Mouse (Mus musculus) retina, embryonic 14.5 days (tissue): ENCODE data around the gene Mfsd12.

Experiments
- DNase-seq: peaks from one replicate; pipeline ENCODE4 v3.0.0-alpha.2; 2015; ENCODE audit warnings: low spot score

Gene Mfsd12

DNA sequence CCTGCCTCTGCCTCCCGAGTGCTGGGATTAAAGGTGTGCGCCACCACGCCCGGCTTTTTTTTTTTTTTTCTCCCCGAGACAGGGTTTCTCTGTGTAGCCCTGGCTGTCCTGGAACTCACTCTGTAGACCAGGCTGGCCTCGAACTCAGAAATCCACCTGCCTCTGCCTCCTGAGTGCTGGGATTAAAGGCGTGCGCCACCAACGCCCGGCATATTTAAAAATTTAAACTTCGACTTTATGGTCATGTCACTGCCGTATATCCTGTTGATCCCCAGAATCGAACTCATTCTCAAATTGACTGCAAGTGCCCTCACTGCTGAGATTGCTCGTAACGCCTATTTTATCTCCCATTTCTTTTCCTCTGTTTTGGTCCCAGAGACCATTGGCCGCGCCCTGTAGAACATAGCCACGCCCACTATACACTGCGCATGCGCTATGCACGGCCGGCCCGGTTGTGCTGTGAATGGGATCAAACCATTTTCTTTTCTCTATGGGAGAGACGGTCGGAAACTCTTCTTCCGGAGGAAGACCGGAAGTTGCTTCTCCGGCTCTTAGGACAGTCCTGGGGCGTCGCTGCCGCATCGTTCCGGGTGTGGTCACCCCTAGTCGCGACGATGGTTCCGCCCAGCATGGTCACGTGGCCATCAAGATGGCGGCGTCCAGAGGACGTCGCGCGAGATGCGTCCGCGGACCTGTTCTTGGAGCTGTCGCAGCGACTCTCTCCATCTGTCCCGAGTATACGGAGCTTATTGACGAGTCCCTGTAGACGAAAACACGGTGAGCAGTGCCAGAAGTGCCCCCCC lies 26.7 kb downstream of the Mfsd12 start, which contains the start of the genes Dohh and Gm48551:
Dohh (plus strand) TSS at position 627 of the 803 bp plus-strand sequence.
Gm48551 (plus strand) TSS at position 665 of the 803 bp plus-strand sequence.
- peak; percentile 98 for DNase-seq

DNA sequence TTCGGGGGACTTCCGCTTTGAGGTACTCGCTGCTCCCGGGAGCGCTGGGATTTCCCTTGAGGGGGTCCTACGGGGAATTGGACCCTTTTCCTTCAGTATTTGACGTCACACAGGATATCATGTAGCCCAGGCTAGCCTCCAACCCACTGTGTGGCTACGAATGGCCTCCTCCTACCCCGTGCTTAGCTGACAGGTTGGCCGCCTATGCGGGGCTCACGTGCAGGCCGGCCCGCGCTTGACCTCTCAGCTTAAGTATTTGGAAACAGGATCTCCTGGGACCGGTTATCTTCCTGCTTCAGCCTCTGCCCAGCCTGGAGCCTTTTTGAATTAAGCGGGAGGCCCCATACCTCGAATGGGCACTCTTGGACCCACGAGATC lies 27.3 kb downstream of the Mfsd12 start:
- DNase-seq = no peak

DNA sequence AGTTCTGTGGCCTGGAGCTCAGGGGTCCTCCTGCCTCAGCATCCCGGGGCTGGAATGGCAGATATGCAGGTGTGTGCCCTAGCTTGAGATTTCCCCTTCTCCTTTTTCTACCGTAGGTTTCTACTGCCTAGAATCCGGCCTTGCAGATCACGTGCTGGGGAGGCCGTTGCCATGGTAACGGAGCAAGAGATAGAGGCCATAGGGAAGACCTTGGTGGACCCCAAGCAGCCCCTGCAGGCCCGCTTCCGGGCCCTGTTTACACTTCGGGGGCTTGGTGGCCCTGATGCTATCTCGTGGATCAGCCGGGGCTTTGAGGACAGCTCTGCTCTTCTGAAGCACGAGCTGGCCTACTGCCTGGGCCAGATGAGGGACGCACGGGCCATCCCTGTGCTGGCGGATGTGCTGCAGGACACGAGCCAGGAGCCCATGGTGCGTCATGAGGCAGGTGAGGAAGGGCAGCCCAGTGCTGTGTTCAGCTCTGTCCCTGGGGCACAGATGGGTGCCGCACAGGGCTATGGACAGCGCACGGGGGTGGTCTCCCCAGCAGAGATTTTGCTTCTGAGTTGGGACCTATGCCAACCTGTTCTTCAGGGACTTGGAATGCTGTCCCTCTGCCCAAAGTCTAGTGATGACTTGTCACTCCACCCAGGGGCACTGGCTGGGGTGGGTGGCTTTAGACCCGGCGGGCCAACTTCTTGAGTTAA lies 28.5 kb downstream of the Mfsd12 start:
- DNase-seq = no peak

DNA sequence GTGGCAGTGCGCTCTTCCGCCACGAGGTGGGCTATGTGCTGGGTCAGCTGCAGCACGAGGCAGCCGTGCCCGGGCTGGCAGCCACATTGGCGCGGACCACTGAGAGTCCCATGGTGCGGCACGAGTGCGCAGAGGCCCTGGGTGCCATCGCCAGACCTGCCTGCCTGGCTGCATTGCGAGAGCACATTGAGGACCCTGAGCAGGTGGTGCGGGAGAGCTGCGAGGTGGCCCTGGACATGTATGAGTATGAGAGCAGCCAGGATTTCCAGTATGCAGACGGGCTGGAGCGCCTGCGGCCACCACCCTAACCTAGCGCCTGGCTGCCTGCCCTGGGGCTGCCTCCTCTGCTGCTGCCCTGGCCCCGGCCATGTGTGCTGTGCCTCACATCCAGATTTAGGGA lies 30.4 kb downstream of the Mfsd12 start:
- no peak for DNase-seq

DNA sequence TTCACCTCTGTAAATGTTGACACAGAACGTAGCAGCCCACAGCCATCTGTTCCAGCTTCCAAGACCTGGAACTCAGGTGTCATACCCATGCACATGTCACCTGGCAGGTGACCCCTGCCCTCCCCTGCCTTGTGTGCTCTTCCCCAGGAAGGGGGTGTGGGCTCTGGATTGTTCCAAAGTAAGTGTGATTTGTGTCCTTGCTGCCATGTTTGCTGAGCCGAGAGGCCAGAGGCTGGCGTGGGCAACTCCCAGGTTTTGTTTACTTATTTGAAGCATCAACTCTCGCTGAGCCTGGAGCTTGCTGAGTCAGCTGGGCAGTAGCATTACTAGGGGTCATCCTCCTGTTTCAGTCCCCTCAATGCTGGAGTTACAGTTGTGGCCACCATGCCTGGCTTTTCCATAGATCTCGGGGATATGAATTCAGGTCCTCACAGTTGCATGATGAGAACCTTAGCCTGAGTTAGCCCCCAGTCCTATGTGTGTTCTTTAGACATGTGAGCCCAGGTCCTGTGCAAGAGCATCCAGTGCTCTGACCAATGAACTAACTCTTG lies 31.3 kb downstream of the Mfsd12 start, which contains the start of gene Gm48552:
Gm48552 (plus strand) TSS at position 501 of the 551 bp plus-strand sequence.
- DNase-seq = no peak

DNA sequence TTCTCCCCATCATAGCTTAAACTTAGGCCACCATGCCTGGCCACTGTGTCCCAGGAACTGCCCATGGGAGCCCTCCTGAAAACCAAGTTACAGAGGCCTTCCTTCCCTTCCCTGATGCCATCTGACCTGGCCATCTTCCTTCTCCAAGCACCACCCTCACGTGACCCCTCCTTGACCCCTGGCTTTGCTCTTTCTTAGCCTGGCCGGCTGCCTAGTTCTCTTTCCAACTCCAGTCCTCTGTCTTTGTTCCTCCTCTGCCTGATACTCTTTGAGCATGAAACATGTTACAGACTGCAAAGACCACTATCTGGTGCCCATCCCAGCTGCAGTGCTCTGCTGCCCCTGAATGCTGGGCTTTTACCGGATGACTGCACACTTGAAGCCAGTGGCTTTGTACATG lies 32.1 kb downstream of the Mfsd12 start:
- no peak for DNase-seq

DNA sequence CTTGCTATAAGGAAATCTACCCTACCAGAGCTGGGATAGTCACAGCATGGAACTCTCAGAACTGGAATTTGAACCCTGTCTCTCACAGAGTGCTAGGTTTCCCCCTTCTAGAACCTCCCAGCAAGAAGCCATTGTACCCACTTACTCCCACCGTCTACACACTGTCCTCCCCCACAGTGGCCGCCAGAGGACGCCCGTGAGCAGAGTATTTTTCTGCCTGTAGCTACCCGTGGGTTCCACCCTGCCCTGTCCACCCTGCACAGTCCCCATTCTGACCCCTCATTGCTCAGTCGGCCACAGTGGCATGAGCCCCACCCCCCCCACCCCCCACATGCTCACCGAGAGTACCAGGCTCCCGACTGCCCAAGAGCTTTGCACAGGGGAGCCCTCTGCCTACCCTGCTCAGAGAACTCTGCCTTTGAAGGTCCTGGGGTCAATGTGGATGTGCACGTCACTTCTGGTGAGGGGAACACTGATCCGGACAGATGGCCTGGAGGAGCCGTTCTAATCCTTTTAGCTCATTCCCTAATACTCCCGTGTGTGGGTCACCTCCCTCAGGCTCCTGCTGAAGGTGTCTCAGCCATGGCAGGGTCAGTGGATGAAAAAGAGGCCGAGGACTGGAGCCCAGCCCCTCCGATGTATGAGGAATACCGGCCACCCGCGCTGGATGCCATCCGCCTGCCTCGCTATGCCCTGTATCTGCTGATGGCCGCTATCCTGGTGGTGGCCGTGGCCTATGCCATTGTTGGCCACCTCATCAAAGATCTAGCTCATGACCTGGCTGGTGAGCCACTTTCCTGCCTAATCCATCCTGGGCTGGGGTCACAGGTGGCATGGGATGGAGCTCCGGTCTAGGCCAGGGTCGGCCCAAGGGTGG lies 32.7 kb downstream of the Mfsd12 start:
- peak; percentile 84 for DNase-seq

DNA sequence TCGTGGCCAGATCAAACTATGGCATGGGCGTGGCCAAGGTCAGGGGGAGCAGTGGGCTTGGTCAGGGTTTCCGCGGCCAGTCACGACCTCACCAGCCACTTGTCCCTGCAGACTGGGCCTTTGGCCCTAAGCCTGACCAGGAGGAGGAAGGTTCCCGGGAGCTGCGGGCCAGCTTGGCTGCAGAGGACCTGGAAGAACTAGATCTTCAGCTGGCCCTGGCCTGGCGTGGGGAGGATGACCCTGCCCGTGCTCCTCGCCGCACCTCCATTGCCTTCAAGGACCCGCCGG lies 33.3 kb downstream of the Mfsd12 start:
- DNase-seq = no peak

DNA sequence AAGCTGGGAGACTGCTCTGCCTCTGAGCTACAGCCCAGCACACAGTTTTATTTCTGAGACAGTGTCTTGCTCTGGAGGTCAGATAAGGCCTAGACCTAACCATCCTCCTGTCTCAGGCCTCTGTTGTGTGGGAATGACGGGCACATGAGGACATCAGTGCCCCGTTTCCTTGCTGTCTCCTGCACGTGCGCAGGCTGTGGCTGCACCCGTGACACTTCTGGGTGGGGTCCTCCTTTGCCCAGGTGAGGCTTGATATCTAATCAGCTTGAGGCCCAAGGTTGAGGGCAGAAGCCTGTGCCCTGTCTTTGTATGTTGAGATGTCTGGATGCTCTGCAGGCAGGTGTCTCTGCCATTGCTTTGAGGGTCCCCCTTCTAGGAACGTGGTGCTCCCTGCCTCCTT lies 35.0 kb downstream of the Mfsd12 start:
- no peak for DNase-seq

DNA sequence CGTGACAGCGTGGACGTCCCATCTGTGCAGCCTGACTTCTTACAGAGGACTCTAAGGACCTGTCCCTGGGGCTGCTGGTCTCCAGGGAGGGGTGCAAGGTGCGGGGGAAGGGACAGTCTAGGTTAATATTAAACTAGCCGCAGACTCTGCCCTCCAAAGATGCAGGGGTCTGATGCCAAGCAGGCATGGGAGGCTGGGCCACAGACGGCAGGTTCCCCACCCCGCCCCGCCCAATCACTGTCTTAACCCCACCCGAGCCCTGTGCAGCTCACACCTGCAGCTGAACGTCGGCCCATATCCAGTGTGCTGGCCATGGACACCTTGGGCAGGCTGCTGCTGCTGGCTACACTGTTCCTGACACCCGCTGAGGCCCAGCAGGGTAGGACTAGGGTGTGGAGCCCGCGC lies 35.5 kb downstream of the Mfsd12 start, which contains the start of gene Smim24:
Smim24 (plus strand) TSS at position 271 of the 405 bp plus-strand sequence.
- DNase-seq = no peak

DNA sequence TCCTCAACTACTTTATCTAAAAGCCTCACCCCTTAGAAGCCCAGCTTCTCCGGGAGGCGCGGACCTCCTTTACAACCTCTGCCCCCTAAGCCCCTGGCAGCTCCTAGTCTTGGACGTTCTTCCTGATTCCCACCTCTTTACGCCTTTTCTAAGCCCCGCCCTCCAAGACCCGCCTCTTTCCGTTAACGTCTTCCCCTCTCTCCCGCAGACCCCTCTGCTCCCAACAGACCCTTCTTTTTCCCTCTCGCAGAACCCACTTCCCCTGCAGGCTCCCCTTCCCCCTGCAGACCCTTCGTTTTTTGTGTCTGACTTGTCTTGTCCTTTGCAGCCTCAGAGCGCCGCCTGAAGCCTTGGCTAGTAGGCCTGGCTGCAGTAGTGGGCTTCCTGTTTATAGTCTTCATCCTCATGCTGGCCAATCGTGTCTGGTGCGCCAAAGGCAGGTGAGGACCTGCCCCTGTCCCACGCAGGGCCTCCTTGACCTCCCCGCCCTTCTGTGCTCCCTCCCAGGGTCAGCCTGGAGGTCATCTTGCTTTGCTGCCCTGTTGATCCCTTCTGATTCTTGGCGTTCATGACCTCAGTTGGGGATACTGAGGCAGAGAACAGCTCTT lies 36.3 kb downstream of the Mfsd12 start:
- DNase-seq = peak; percentile 42

DNA sequence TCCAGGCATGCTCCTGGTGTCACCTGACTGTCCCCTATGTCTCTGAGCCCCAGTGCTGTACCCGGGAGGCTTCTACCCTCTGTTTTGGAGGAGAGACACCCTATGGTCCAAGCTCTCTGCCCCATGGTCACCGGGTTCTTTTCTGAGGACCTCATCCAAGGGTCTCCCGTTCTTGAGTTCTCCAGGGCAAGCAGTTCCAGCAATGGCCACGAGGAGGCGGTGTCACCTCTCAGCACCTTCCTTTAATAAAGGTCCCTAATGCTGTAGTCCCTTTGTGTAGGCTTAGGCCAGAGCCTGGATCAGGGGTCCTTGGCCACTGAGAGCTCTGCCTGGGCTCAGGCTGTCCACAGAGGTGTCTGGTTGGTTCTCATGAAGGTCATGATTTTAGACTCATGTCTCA lies 37.8 kb downstream of the Mfsd12 start:
- DNase-seq = peak; percentile 88

DNA sequence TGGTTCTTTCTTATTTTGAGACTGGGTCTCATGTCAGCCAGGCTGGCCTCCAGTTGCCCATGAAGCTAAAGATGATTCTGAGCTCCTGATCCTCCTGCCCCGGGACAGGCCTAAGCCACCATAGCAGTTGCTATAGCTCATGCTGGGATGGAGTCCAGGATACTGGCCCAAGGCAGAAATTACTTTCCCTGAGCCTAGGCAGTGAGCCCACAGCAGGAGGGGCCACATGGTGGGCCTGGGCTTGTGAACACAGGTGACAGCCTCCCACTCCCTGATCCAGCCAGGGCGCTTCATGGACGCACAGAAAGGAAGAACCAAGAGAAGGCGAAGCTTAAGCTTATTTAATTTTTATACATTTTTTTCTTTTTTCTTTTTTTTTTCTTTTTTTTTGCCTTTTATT lies 38.6 kb downstream of the Mfsd12 start:
- DNase-seq = no peak

DNA sequence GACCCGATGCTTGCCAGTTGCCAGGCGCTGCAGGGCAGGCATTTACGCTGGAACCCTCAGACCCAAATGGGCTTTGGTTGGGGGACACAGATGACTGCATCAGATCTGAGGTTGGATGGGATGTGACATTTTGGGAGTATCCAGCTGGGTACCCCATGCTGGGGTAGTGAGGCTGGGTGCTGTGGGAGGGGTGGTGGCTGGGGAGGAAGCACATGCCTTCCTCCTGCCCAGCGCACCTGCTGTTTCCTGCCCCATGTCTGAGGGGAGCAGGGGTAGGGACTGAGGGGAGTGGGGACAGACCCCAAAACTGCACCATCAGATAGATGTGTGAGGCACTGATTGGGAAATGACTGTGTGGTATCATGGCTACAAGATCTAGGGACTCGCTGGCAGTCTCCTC lies 39.5 kb downstream of the Mfsd12 start:
- no peak for DNase-seq

DNA sequence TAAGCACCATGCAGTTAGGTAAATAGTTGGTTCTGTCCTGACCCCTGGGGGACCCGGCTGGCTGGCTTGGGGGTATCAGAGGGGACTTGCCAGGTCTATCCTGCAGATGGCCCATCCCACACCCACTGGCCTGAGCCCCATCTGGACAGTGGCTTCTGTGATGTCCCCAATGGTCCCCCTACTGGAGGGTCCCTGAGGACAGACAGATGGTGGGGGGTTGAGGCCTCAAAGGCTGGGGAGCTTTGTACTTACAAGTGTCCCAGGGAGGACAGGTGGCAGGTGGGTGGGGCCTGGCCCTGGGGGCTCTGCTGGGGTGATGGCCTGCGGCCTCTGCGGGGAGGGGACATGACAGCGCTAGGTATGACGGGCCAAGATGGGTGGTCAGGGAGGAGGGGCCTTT lies 42.0 kb downstream of the Mfsd12 start:
- peak; percentile 38 for DNase-seq

DNA sequence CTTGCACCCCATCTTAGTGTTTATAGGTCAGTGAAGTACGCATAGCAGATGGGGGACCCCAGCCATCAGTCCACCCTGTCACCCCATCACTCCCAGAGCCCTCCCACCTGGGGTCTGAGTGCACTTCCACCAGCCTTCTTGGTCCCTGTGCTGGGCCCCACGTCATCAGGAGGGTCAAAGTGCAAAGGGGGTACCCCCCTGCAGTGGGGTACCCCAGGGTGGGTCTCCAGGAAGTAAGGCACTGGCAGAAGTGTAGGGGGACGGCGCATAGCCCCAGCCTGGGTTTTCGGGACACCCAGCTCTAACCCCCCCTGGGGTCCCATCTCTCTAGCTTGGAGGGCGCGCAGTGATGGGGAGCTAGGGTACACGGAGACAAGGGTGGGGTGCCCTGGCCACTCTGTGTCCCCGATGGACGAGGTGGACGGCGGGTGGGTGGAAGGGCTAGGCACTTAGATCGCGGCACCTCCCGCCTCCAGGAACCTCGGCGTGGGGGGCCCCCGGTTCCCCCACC lies 42.6 kb downstream of the Mfsd12 start:
- no peak for DNase-seq

DNA sequence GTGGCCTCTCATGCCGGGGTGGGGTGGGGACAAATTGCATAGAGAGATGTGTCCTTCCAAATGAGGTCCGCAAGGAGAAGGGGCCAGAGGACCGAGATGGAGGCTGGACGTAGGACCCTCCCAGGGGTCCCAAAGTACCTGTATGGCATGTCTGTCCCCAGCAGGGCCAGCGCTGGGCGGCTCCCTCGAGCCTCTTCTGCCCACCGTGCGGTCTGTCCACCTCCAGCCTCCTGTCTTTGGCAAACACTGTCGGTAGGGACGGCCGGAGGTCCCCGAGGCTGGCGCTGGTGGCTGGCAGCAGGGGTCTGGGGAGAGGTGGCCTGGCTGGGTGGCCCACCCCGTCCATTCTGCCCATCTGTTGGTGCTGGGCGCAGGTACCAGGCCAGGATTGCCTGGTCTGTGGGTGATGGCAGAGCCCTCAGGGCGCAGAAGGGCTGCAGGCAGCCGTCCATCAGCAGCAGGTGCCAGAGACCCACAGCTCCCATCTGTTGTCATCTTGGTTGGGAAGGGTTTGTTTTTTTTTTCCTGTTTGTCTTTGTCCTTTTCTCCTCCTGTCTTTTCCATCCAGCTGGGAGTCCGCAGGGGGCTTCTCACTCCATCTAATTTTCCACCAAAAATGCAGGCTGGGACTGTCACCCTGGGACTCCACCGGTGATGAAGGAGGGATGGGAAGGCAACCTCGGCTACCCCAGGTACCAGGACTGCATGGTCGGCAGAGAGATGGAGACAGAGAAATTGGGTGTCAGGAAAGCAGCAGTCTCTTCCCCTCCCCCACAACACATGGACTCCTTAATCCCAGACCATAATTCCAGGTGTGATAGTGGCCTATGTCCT lies 43.3 kb downstream of the Mfsd12 start:
- no peak for DNase-seq

DNA sequence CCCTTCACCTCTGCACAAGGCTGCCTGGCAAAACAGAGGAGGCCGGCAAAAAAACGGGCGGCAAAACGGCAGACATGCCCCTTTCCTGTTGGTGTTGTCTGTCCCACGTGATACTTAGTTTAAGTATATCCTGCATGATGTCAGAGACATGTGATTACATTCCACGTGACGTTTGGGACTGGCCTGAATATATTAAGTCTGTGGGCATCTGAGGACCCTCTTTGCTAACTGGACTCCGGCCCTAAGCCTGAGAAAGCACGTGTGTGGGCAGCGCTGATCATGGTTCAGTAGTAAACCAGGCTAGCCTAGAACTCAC lies 43.9 kb downstream of the Mfsd12 start:
- no peak for DNase-seq

DNA sequence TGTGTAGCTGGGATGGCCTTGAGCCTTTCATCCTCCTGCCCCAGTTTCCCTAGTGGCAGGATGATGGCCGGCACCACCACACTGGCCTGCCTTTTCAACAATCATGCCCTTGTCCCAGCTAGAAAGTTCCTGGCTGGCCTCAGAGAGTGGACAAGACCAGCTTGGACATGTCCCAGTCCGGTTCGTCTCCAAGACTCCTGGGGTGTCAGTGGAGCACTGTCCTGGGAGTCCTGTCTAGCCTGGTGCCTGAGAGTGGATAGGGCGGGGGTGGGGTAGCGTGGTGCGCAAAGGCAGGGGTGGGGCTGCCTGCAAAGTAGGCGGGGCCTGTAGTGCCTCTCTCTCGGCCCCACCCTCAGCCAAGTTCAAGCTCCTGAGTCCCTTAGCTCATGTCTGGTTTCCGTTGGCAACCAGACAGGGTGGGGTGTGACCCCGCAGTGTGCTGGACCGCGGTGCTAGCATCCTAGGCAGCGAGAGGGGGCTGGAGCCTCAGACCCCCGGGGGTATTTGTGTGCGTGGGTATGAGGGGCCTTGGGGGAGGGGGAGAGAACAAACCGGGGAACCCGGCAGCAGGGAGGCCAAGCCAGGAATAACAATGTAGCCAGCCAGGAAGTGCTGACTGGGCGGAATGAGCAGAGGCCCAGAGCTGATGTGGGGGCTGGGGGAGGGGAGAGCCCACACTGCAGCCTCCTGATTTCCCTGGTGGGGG lies 44.4 kb downstream of the Mfsd12 start:
- DNase-seq = peak; percentile 82

DNA sequence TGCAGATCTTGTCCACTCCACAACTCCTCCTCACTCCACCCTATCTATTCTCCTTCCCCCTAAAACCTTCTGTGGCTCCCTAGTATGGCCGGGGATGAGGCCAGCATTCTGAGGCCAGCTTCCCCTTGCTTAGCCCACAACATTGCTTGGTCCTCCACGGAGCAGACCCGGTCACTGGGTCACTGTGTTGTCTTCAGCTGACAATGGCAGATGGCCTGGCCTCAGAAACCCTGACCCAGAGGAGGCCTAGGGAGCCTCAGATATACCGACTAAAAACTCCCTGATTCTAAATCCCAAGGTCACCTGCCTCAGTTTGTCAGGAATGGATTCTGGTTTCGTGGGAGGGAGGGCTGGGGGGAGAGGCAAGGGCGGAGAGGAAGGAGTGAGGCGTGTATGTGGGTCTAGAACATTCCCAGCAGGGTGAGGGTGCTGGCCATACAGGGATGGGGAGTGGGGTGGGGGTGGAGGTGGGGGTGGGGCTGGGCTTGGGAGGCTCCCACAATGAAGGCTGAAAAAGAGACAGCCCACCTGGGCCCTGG lies 45.0 kb downstream of the Mfsd12 start:
- DNase-seq = no peak
